Mouse (Mus musculus): ENCODE results near the gene Tmem141.

- TF ChIP-seq CTCF (IDR thresholded peaks at IDR 0.05; ENCODE audit: borderline replicate concordance, extremely low read depth, insufficient read depth, insufficient read length) (no peak), POLR2A (IDR thresholded peaks at IDR 0.05; ENCODE audit: borderline replicate concordance, extremely low read depth, insufficient read depth, insufficient read length, poor library complexity, severe bottlenecking) (no peak)
Observed at GRCm38 (mm10) chr2:25587290-25587689, 34.5 kb downstream of the Tmem141 start.
